Mouse (Mus musculus): ENCODE data around the gene Adsl. TPM values are rescaled to one million over a fixed set of nuclear protein-coding genes. Genes with fewer than 3 reads are reported as not detected.

The Adsl gene
- polyA plus RNA-seq, 1 experiment from 2014 or later: 113 TPM

- Histone ChIP-seq H3K9me3 (no peaks in the 10 kb centered on the region), H3K27ac (replicated peaks) (no peak overlapping the region), H3K4me2 (no peak overlapping the region), H3K36me3 (peaks cover 66% of the 10 kb centered on the region), H3K27me3 (no peaks in the 10 kb centered on the region), H3K4me3 (no peak overlapping the region), H3K4me1 (replicated peaks) (no peaks in the 10 kb centered on the region), H3K9ac (no peak overlapping the region)
- no peak for ATAC-seq (ENCODE audit: low FRiP score, low read depth)
- WGBS: 84% methylated on average over 7 of the region's 7 CpGs
Observed at GRCm38 (mm10) chr15:81013186-81013585, 64.9 kb downstream of the Adsl start.

GRCm38 (mm10) chr15:81015068-81015744, 66.9 kb downstream of the Adsl start:
- Histone ChIP-seq H3K36me3 (peaks cover 56% of the 10 kb centered on the region), H3K4me1 (replicated peaks) (no peaks in the 10 kb centered on the region), H3K4me2 (no peak overlapping the region), H3K4me3 (no peak overlapping the region), H3K27me3 (no peaks in the 10 kb centered on the region), H3K9ac (no peak overlapping the region), H3K9me3 (no peaks in the 10 kb centered on the region), H3K27ac (replicated peaks) (no peak overlapping the region)
- WGBS: 88% methylated on average over 5 of the region's 5 CpGs
- ATAC-seq (ENCODE audit: low FRiP score, low read depth): no peak

- Histone ChIP-seq H3K4me1 (replicated peaks) (no peaks in the 10 kb centered on the region), H3K27me3 (no peaks in the 10 kb centered on the region), H3K9me3 (no peaks in the 10 kb centered on the region), H3K27ac (replicated peaks) (no peak overlapping the region), H3K4me3 (no peak overlapping the region), H3K36me3 (peaks cover 43% of the 10 kb centered on the region), H3K4me2 (no peak overlapping the region), H3K9ac (no peak overlapping the region)
- 82% methylated on average over 10 of the region's 10 CpGs for WGBS
- ATAC-seq (ENCODE audit: low FRiP score, low read depth): no peak
Observed at GRCm38 (mm10) chr15:81016488-81016887, 68.2 kb downstream of the Adsl start.

GRCm38 (mm10) chr15:81017308-81017707, 69.0 kb downstream of the Adsl start:
- ATAC-seq (ENCODE audit: low FRiP score, low read depth): no peak
- Histone ChIP-seq H3K4me2 (no peak overlapping the region), H3K4me1 (replicated peaks) (no peaks in the 10 kb centered on the region), H3K9ac (no peak overlapping the region), H3K27ac (replicated peaks) (no peak overlapping the region), H3K4me3 (no peak overlapping the region), H3K27me3 (no peaks in the 10 kb centered on the region), H3K36me3 (peaks cover 43% of the 10 kb centered on the region), H3K9me3 (no peaks in the 10 kb centered on the region)
- WGBS: 93% methylated on average over 7 of the region's 7 CpGs

Small RNA genes within 50 kb of the gene (microRNA-seq; reads per million reads assigned to microRNA genes)
- 16.3 reads per million, percentile 31 among the genes with 10 or more reads in this experiment for gene Mir5113

Other genes starting within 250 kb of the Adsl start
- gene Tnrc6b, start 237.2 kb upstream of the Adsl start, polyA plus RNA-seq (2015; fragmentation: Nextera tagmentation; extraction: Ambion mirVana): 31.7 and 37.6 TPM in 2 replicates
- 61.3 and 73.9 TPM in 2 replicates for gene Sgsm3, start 29.3 kb downstream of the Adsl start, polyA plus RNA-seq (2015; fragmentation: Nextera tagmentation; extraction: Ambion mirVana)
- 29.4 and 29.7 TPM in 2 replicates for gene Mrtfa, start 242.3 kb downstream of the Adsl start, polyA plus RNA-seq (2015; fragmentation: Nextera tagmentation; extraction: Ambion mirVana)

Measured in hindbrain, embryonic 15.5 days (tissue).